Mouse (Mus musculus) hindbrain, embryonic 11.5 days (tissue): ENCODE data around the gene Kctd10. TPM values are rescaled to one million over a fixed set of nuclear protein-coding genes. Genes with fewer than 3 reads are reported as not detected.

Source experiments
- ATAC-seq: fragments of 200-750 bp; cut with Nextera tagmentation; 2 replicates; pipeline ENCODE4 v1.8.0; 2017; ENCODE audit warnings: mild to moderate bottlenecking, moderate TSS enrichment, moderate library complexity; ENCODE audit not compliant: low FRiP score
- DNase-seq: peaks from one replicate; pipeline ENCODE4 v3.0.0-alpha.2; 2015; ENCODE audit warnings: low spot score
- H3K27ac ChIP-seq: fragments of 300-500 bp; sonication (generic); 2 replicates; pipeline ENCODE4 v1.5.1; 2014; ENCODE audit warnings: mild to moderate bottlenecking, low read depth, low read length
- H3K27me3 ChIP-seq: fragments of 300-500 bp; sonication (generic); 2 replicates; pipeline ENCODE4 v1.6.1; 2014; ENCODE audit warnings: mild to moderate bottlenecking, low read length, moderate library complexity, mixed read lengths; ENCODE audit not compliant: control insufficient read depth, insufficient read depth
- H3K36me3 ChIP-seq: fragments of 300-500 bp; sonication (generic); 2 replicates; pipeline ENCODE4 v1.6.1; 2014; ENCODE audit warnings: mild to moderate bottlenecking, low read length, moderate library complexity, mixed read lengths; ENCODE audit not compliant: control insufficient read depth, insufficient read depth
- H3K4me1 ChIP-seq: fragments of 300-500 bp; sonication (generic); replicated peaks from 2 replicates; pipeline ENCODE4 v1.6.1; 2014; ENCODE audit warnings: low read length, mixed read lengths; ENCODE audit not compliant: control insufficient read depth, insufficient read depth
- H3K4me2 ChIP-seq: fragments of 300-500 bp; sonication (generic); replicated peaks from 2 replicates; pipeline ENCODE4 v1.6.1; 2014; ENCODE audit warnings: mild to moderate bottlenecking, low read depth, low read length
- H3K4me3 ChIP-seq: fragments of 300-500 bp; sonication (generic); 2 replicates; pipeline ENCODE4 v1.5.1; 2014; ENCODE audit warnings: low read depth, low read length
- H3K9ac ChIP-seq: fragments of 300-500 bp; sonication (generic); 2 replicates; pipeline ENCODE4 v1.6.1; 2014; ENCODE audit warnings: low read depth, low read length
- H3K9me3 ChIP-seq: fragments of 300-500 bp; sonication (generic); 2 replicates; pipeline ENCODE4 v1.6.1; 2016; ENCODE audit warnings: low read length; ENCODE audit not compliant: control insufficient read depth
- WGBS: fragments of 180-500 bp; shearing (Covaris S2); extraction: QIAGEN DNeasy Blood & Tissue Kit; methylation state at CpG from one replicate; pipeline ENCODE4 v1.1.7; 2014; 5-methylcytosine and 5-hydroxymethylcytosine counted together
- polyA plus RNA-seq: library from polyadenylated mRNA; unstranded; fragments of >200 nt; fragmentation: Nextera tagmentation; extraction: Ambion mirVana; gene quantifications from 2 replicates; pipeline ENCODE4 v1.2.1, GENCODE M21; 2014

The Kctd10 gene
- polyA plus RNA-seq, 1 experiment from 2014 or later, result 104 TPM

DNA sequence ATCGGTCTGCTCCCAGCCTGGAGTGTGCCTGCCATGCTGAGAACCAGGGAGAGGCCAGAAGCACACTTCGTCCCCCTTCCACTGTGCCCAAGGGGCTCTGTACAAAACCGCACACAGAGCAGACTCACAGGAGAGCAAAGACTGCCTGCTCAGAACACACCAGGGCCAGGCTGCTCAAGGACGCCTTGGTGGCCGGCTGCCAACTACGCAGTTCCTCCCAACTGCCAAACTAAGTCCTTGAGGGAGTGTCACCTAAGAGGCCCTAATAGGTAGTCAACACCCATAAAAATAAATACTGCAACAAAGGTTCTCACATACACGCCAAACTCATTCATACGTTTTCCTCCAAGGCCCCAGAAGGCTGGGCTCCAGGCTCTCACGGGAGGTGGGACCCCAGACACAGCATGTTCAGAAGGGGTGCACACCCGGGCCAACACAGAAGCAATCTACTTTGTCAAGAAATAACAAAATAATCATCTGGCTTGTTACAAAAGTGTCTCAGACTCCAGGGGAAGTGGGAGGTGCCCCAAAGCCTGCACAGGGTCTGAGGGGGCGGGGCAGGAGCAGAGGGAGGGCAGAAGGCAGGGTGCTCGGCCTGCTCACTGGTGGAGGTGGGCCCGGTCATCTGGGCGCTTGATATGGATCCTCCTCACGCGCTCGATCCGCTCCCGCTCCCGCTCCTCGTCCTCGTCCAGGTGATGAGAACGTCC is 15.1 kb downstream of the Kctd10 start:
- Histone ChIP-seq H3K36me3 (peaks cover 17% of the 10 kb centered on the region), H3K27ac (no peak overlapping the region), H3K4me1 (no peaks in the 10 kb centered on the region), H3K9ac (no peak overlapping the region), H3K9me3 (no peaks in the 10 kb centered on the region), H3K27me3 (no peaks in the 10 kb centered on the region), H3K4me2 (no peak overlapping the region), H3K4me3 (no peak overlapping the region)
- ATAC-seq (no peak), DNase-seq (no peak)
- 97% methylated on average over 23 of the region's 23 CpGs for whole genome bisulfite sequencing

DNA sequence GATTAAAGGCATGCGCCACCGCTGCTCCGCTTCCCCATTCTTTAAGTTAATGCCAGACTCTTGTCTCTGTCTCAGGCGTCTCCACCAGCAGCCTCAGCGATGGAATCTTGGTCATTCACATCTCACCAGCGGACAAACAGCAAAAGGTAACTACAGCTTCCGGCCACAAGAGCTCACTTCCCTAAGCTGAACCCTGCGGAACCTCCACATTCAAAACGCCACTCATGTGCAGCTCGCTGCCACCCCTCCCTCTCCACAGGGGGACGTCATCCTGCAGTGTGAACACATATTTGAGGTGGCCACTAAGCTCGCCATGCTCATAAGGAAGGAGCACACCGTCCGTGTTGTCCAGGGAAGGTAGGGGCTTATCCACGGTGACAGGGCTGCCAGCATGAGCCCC is 19.3 kb downstream of the Kctd10 start:
- H3K36me3 ChIP-seq, result peaks cover 12% of the 10 kb centered on the region

DNA sequence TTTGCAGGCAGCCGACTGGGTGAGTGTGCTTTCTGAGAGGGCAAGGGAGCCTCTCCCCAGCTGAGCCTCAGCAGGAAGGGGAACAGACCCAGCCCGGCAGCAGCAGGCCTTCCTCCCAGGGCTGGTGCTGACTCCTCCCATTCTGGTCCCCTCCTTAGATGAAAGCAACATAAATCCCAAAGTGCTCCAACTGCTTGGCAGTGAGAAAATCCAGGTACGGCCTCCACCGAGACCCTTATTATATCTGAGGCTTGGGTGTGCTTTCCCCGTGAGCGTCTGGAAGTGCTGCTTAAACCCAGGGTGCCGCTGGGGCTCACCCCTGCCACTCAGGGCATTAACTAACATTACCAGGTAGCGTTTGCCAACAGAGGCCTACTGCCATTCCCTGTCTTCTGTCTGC is 20.7 kb downstream of the Kctd10 start:
- no peak overlapping the region for H3K9ac ChIP-seq
- no peak for DNase-seq
- 0 out of 2 replicates have a peak, but pooled peaks cover 4% of the 10 kb centered on the region for H3K4me1 ChIP-seq
- H3K4me2 ChIP-seq, result no peak overlapping the region
- H3K4me3 ChIP-seq, result no peak overlapping the region
- ATAC-seq, result no peak
- peaks cover 5% of the 10 kb centered on the region; the same call in 1 of the 2 replicates for H3K36me3 ChIP-seq
- no peaks in the 10 kb centered on the region for H3K9me3 ChIP-seq
- H3K27ac ChIP-seq, result no peak overlapping the region
- H3K27me3 ChIP-seq, result no peaks in the 10 kb centered on the region
- WGBS, result 73% methylated on average over 8 of the region's 8 CpGs

More for the DNA sequence above, 19.3 kb downstream of the Kctd10 start:
- ATAC-seq (no peak), DNase-seq (no peak)
- Histone ChIP-seq H3K4me2 (no peak overlapping the region), H3K9ac (no peak overlapping the region), H3K4me1 (0 out of 2 replicates have a peak, but pooled peaks cover 4% of the 10 kb centered on the region), H3K4me3 (no peak overlapping the region), H3K27me3 (no peaks in the 10 kb centered on the region), H3K9me3 (no peaks in the 10 kb centered on the region), H3K27ac (no peak overlapping the region)
- WGBS, result 83% methylated on average over 15 of the region's 15 CpGs

DNA sequence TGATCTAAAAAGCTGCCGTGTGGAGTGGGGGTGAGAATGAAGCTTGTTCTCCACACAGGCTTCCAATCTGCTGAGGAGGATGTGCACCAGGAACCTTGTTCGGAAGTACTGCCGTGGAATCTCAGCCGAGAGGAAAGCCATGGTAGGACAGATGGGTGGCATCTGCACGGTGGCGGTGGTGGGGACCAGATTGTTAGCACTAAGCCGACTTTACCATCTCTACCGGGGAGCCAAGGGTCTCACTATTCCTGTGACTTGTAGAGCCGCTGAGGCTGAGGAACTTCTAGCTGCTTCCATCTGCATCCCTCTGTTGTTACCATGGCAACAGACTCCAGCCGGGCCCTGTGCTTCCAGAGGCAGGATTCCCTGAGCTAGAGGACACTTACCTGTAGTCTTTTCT is 21.5 kb downstream of the Kctd10 start:
- Histone ChIP-seq H3K27me3 (no peaks in the 10 kb centered on the region), H3K36me3 (peaks cover 4% of the 10 kb centered on the region; the same call in 1 of the 2 replicates), H3K4me2 (no peak overlapping the region), H3K27ac (no peak overlapping the region), H3K9ac (no peak overlapping the region), H3K4me3 (no peak overlapping the region), H3K4me1 (0 out of 2 replicates have a peak, but pooled peaks cover 4% of the 10 kb centered on the region), H3K9me3 (no peaks in the 10 kb centered on the region)
- 72% methylated on average over 10 of the region's 10 CpGs for WGBS
- peak; percentile 34 for DNase-seq
- ATAC-seq, result no peak

DNA sequence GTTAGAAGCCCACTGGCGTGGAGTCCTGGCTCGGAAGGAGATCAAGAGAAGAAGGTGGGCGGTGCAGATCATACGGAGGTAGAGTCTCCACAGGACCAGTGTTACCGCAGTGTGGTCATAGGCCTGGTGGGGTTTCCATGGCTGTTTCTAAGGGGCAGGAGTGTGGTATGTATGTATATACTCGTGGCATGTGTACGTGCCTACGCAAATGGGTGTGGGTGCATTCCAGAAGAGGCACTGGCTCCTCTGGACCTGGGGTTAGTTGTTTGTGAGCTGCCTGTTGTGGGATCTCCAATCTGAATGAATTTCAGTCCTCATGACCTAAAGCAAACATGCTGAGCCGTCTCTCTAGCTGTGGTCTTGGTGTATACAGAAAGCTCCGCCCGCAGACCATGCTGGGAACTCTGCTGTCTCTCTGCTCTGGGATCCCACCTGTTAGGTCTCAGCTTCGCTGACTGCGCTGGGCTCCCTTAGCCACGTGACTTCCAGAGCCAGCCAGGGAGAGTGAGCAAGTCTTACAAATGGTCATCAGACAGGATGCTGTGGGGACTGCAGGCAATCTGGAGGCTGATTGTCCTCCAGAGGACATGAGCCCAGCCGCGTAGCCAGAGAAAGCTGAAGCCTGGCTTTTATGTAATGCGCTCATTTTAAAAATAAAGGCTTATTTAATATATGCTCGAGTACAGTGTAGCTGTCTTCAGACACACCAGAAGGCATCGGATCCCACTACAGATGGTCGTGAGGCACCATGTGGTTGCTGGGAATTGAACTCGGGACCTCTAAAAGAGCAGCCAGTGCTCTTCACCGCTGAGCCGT is 23.2 kb downstream of the Kctd10 start:
- Histone ChIP-seq H3K27ac (no peak overlapping the region), H3K27me3 (no peaks in the 10 kb centered on the region), H3K4me1 (0 out of 2 replicates have a peak, but pooled peaks cover 4% of the 10 kb centered on the region), H3K9ac (no peak overlapping the region), H3K4me3 (no peak overlapping the region), H3K36me3 (peaks cover 4% of the 10 kb centered on the region; the same call in 1 of the 2 replicates), H3K4me2 (no peak overlapping the region), H3K9me3 (no peaks in the 10 kb centered on the region)
- peak; percentile 42 for DNase-seq
- peak; percentile 43; the same call in 1 of the 2 replicates for ATAC-seq
- 57% methylated on average over 23 of the region's 23 CpGs for WGBS

DNA sequence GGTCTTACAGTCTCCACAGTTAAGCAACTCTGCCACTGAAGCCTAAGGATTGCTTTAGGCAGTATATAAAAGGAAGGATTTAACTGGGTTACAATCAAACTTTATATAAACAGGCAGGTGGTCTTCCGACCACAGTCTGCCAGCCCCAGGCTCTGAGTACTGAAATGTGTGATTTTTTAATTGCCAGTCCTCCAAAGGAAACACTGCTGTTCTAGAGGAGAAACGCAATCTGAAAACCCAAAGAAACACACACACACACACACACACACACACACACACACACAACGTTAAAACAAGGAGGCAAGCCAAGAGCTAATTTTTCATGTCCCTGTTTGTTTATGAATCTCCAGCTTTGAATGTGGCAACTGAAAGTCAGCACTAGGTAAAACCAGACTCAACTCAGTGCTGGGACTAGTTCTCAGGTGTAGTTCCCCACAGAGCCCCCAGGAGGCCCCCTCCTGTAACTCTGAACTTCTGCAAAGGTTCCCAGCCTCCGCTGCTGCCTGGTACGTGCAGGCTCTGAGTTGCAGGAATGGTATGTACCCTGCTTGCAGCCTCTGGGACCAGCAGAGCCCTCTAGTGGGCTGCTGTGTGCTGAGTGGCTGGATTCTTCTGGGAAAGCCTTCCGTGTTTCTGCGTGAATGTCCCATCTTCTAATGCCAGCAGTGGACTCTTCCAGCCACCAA is 23.9 kb downstream of the Kctd10 start:
- Histone ChIP-seq H3K4me3 (no peak overlapping the region), H3K27me3 (no peaks in the 10 kb centered on the region), H3K4me2 (no peak overlapping the region), H3K36me3 (no peaks in the 10 kb centered on the region; the same call in 1 of the 2 replicates), H3K4me1 (0 out of 2 replicates have a peak, but pooled peaks cover 4% of the 10 kb centered on the region), H3K9ac (no peak overlapping the region), H3K9me3 (no peaks in the 10 kb centered on the region), H3K27ac (no peak overlapping the region)
- ATAC-seq (no peak), DNase-seq (peak; percentile 74)
- WGBS, result 28% methylated on average over 7 of the region's 7 CpGs

DNA sequence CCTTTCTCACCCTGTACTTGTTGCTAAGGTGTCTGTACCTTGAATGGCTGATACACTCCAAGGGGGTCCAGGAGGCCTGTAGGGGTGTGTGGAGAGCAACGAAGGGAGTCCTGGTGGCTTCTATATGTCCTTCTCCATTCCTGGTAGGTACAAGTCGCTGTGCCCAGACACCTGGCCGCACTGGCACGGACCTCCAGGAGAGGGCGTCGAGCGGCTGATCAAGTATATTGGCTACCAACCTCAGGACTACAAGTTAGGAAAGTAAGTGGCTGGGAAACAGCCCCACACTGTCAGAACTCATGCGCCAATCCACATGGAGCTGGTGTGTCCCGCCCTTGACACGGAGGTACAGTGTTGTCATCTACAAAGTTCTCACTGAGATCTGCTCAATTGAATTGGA is 28.8 kb downstream of the Kctd10 start:
- no peak overlapping the region for H3K27ac ChIP-seq
- H3K36me3 ChIP-seq, result no peaks in the 10 kb centered on the region
- no peaks in the 10 kb centered on the region for H3K4me1 ChIP-seq
- no peak overlapping the region for H3K4me2 ChIP-seq
- WGBS, result 59% methylated on average over 10 of the region's 10 CpGs
- DNase-seq, result no peak
- no peak overlapping the region for H3K4me3 ChIP-seq
- no peaks in the 10 kb centered on the region for H3K27me3 ChIP-seq
- H3K9me3 ChIP-seq, result no peaks in the 10 kb centered on the region
- no peak for ATAC-seq
- H3K9ac ChIP-seq, result no peak overlapping the region

DNA sequence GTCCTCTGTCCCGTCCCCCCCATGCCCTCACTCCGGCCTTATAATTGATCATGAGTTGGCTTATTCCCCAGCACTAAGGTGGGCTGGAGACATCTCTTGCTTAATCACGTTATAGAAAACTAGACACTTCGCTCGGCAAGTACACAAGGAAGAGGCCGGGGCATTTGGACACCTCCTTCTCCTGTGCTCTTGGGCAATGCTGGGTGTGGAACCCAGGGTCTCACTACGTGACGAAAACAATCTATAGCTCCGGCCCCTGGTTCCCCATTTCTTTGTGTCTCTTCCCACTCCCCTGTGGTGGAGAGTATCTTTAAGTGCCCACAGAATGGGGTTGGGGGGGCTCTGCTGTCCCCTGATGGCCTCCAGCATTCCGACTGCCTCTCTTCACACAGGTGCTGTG is 33.3 kb downstream of the Kctd10 start:
- no peaks in the 10 kb centered on the region for H3K9me3 ChIP-seq
- H3K4me2 ChIP-seq, result no peak overlapping the region
- DNase-seq (no peak), ATAC-seq (no peak)
- H3K9ac ChIP-seq, result no peak overlapping the region
- 79% methylated on average over 10 of the region's 10 CpGs for WGBS
- H3K4me1 ChIP-seq, result no peaks in the 10 kb centered on the region
- no peaks in the 10 kb centered on the region for H3K36me3 ChIP-seq
- no peak overlapping the region for H3K4me3 ChIP-seq
- no peaks in the 10 kb centered on the region for H3K27me3 ChIP-seq
- H3K27ac ChIP-seq, result no peak overlapping the region
